Mouse (Mus musculus) testis, adult 2 months (tissue): ENCODE data around the gene E2f7.

Experiments used
- CTCF ChIP-seq: fragments of 200-500 bp; IDR thresholded peaks from 2 replicates; pipeline ENCODE4 v1.5.1; 2012; ENCODE audit warnings: low read depth, mild to moderate bottlenecking, inconsistent platforms, low read length, moderate library complexity; ENCODE audit not compliant: control insufficient read depth, insufficient read depth, insufficient replicate concordance
- POLR2A ChIP-seq: fragments of 200-500 bp; IDR thresholded peaks from 2 replicates; pipeline ENCODE4 v1.6.1; 2012; ENCODE audit warnings: low read depth, mild to moderate bottlenecking, inconsistent platforms, low read length, moderate library complexity; ENCODE audit not compliant: control insufficient read depth

GRCm38 (mm10) chr10:110832336-110832735, 87.1 kb downstream of the E2f7 start:
- no peak for TF ChIP-seq CTCF
- no peak for TF ChIP-seq POLR2A
